Mouse (Mus musculus) hindbrain, embryonic 10.5 days (tissue): Measurements from ENCODE around the gene Spg20. TPM values are rescaled to one million over a fixed set of nuclear protein-coding genes. Genes with fewer than 3 reads are reported as not detected.

ENCODE experiments used
- DNase-seq: peaks from one replicate; pipeline ENCODE4 v3.0.0-alpha.2; 2017; ENCODE audit warnings: low spot score
- H3K27ac ChIP-seq: fragments of 300-500 bp; sonication (generic); 2 replicates; pipeline ENCODE4 v1.5.1; 2016; ENCODE audit warnings: mild to moderate bottlenecking, moderate library complexity
- H3K27me3 ChIP-seq: fragments of 300-500 bp; sonication (generic); 2 replicates; pipeline ENCODE4 v1.6.1; 2016; ENCODE audit warnings: mild to moderate bottlenecking; ENCODE audit not compliant: poor library complexity, insufficient read depth, severe bottlenecking
- H3K36me3 ChIP-seq: fragments of 300-500 bp; sonication (generic); 2 replicates; pipeline ENCODE4 v1.6.1; 2016; ENCODE audit warnings: mild to moderate bottlenecking, moderate library complexity
- H3K4me1 ChIP-seq: fragments of 300-500 bp; sonication (generic); replicated peaks from 2 replicates; pipeline ENCODE4 v1.6.1; 2016; ENCODE audit warnings: mild to moderate bottlenecking
- H3K4me3 ChIP-seq: fragments of 300-500 bp; sonication (generic); 2 replicates; pipeline ENCODE4 v1.5.1; 2016; ENCODE audit warnings: mild to moderate bottlenecking, moderate library complexity
- H3K9me3 ChIP-seq: fragments of 300-500 bp; sonication (generic); 2 replicates; pipeline ENCODE4 v1.6.1; 2016; ENCODE audit warnings: mild to moderate bottlenecking, moderate library complexity
- WGBS: fragments of 180-500 bp; shearing (Covaris S2); methylation state at CpG from one replicate; pipeline ENCODE4 v1.1.7; 2016; 5-methylcytosine and 5-hydroxymethylcytosine counted together
- polyA plus RNA-seq: library from polyadenylated mRNA; unstranded; fragments of >200 nt; fragmentation: Nextera tagmentation; extraction: Ambion mirVana; gene quantifications from 2 replicates; pipeline ENCODE4 v1.2.1, GENCODE M21; 2016

The Spg20 gene
- polyA plus RNA-seq, 1 experiment from 2014 or later = 41.5 TPM

DNA sequence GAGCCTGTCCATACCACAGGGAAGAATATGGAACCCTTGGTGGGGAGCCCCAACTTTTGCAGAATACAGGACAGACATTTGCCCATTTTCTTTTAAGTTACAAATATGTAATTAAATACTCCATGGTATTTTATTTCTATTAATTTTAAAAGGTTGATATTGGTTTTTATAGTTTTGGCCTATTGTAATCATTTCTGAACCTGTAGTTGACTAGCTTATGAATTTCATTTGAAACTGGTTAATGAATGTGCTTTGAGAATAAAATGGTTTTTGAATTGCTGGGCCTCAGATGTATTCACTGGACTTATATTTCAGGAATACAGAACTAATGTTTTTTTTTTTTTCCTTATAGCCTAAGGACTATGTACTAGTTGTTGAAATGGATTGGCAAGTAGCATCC is 25.1 kb downstream of the Spg20 start, which contains the start of gene Ccdc169:
Ccdc169 (plus strand) TSS at position 301 of the 400 bp plus-strand sequence.
- peaks cover 70% of the 10 kb centered on the region for H3K36me3 ChIP-seq
- no peak within 1 kb of the TSS for H3K4me3 ChIP-seq
- no peak for DNase-seq
- no peaks in the 10 kb centered on the region for H3K27me3 ChIP-seq
- H3K9me3 ChIP-seq = no peaks in the 10 kb centered on the region
- no peak within 1 kb of the TSS for H3K27ac ChIP-seq
- H3K4me1 ChIP-seq = no peaks in the 10 kb centered on the region

DNA sequence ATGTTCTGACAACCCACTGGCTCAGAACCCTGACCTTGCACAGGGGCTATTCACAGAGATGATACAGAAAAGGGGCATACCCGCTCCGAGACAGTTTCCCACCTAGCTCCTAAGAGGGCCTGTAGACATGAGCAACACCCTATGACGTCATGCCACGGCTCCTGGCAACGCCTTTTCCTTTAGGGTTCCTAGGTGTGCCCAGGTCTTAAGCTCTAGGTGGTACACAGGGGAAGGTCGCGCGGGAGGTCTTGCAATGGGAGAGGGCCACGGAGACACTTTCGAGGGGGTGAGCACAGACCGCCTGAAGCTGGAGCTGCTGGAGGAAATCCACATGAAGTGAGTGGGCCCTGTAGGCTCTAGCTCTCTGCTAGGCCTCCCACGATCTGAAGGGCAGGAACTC is 27.9 kb downstream of the Spg20 start:
- no peak overlapping the region for H3K27ac ChIP-seq
- WGBS = 94% methylated on average over 12 of the region's 12 CpGs
- H3K27me3 ChIP-seq = no peaks in the 10 kb centered on the region
- H3K4me3 ChIP-seq = no peak overlapping the region
- no peaks in the 10 kb centered on the region for H3K9me3 ChIP-seq
- H3K36me3 ChIP-seq = peaks cover 42% of the 10 kb centered on the region
- H3K4me1 ChIP-seq = no peaks in the 10 kb centered on the region
- DNase-seq = no peak

- no peak for DNase-seq
- no peaks in the 10 kb centered on the region for H3K27me3 ChIP-seq
- no peaks in the 10 kb centered on the region for H3K9me3 ChIP-seq
- H3K4me1 ChIP-seq = no peaks in the 10 kb centered on the region
- no peak overlapping the region for H3K27ac ChIP-seq
- 33% methylated on average over 2 of the region's 2 CpGs for WGBS
- H3K36me3 ChIP-seq = peaks cover 27% of the 10 kb centered on the region
- H3K4me3 ChIP-seq = no peak overlapping the region
These were observed 29.5 kb downstream of the Spg20 start for GRCm38 (mm10) chr3:55141401-55141800.

DNA sequence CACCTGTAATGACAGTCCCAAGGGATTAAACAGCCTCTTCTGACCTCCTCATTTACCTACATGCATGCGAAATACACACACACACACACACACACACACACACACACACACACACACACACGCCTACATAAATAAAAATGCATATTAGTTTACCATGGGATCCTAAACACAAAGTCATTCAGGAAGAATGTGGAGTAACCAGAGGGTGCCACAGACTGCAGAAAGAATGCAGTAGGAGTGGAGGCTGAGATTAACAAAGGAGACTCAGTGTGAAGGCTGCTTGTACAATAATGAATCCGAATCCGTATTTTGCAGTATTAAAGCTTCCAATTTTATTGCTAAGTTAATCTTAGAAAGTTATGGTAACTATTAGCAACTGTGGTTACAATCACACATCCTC is 33.0 kb downstream of the Spg20 start:
- DNase-seq = no peak
- Histone ChIP-seq H3K36me3 (no peaks in the 10 kb centered on the region), H3K9me3 (no peaks in the 10 kb centered on the region), H3K4me1 (peaks cover 8% of the 10 kb centered on the region), H3K4me3 (no peak overlapping the region), H3K27ac (no peak overlapping the region), H3K27me3 (no peaks in the 10 kb centered on the region)
- 84% methylated on average over 4 of the region's 4 CpGs for WGBS

DNA sequence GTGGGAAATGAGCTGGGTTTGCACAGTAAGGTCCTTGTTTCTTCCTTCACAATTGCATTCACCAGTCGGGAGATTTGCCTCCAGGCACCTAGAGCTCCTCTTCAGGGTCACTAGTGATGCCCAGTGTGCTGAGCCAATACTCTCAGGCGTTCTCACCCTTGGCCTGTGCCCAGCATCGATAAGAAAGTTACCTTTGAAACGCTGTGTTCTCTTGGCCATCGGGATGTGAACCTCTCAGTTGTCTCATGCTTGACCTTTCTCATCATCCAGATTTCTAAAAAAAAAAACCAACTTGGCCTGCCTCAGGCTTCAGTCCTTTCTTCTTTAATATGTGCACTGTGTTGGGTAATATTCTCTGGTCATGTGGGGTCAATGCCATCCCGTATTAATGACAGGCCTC is 34.5 kb downstream of the Spg20 start:
- no peak overlapping the region for H3K4me3 ChIP-seq
- 81% methylated on average over 6 of the region's 6 CpGs for WGBS

GRCm38 (mm10) chr3:55147156-55147555 is 35.2 kb downstream of the Spg20 start:
- H3K4me1 ChIP-seq = peaks cover 8% of the 10 kb centered on the region
- no peaks in the 10 kb centered on the region for H3K9me3 ChIP-seq
- 84% methylated on average over 2 of the region's 2 CpGs for WGBS
- no peak overlapping the region for H3K27ac ChIP-seq
- no peak overlapping the region for H3K4me3 ChIP-seq
- H3K36me3 ChIP-seq = no peaks in the 10 kb centered on the region
- no peaks in the 10 kb centered on the region for H3K27me3 ChIP-seq
- DNase-seq = no peak

More for the DNA sequence above, 34.5 kb downstream of the Spg20 start:
- Histone ChIP-seq H3K27ac (no peak overlapping the region), H3K9me3 (no peaks in the 10 kb centered on the region), H3K36me3 (no peaks in the 10 kb centered on the region), H3K27me3 (no peaks in the 10 kb centered on the region), H3K4me1 (peaks cover 8% of the 10 kb centered on the region)
- no peak for DNase-seq

- no peaks in the 10 kb centered on the region for H3K27me3 ChIP-seq
- H3K36me3 ChIP-seq = no peaks in the 10 kb centered on the region
- no peak overlapping the region for H3K4me3 ChIP-seq
- no peak overlapping the region for H3K27ac ChIP-seq
- peak; percentile 19 for DNase-seq
- H3K4me1 ChIP-seq = peaks cover 8% of the 10 kb centered on the region
- 23% methylated on average over 3 of the region's 3 CpGs for WGBS
- H3K9me3 ChIP-seq = no peaks in the 10 kb centered on the region
These were observed 36.2 kb downstream of the Spg20 start for GRCm38 (mm10) chr3:55148091-55148490.

GRCm38 (mm10) chr3:55151656-55152433 is 39.9 kb downstream of the Spg20 start:
- Histone ChIP-seq H3K9me3 (no peaks in the 10 kb centered on the region), H3K27ac (no peak overlapping the region), H3K4me1 (peaks cover 8% of the 10 kb centered on the region), H3K4me3 (no peak overlapping the region), H3K36me3 (no peaks in the 10 kb centered on the region), H3K27me3 (no peaks in the 10 kb centered on the region)
- peak; percentile 53 for DNase-seq
- 50% methylated on average over 7 of the region's 7 CpGs for WGBS

DNA sequence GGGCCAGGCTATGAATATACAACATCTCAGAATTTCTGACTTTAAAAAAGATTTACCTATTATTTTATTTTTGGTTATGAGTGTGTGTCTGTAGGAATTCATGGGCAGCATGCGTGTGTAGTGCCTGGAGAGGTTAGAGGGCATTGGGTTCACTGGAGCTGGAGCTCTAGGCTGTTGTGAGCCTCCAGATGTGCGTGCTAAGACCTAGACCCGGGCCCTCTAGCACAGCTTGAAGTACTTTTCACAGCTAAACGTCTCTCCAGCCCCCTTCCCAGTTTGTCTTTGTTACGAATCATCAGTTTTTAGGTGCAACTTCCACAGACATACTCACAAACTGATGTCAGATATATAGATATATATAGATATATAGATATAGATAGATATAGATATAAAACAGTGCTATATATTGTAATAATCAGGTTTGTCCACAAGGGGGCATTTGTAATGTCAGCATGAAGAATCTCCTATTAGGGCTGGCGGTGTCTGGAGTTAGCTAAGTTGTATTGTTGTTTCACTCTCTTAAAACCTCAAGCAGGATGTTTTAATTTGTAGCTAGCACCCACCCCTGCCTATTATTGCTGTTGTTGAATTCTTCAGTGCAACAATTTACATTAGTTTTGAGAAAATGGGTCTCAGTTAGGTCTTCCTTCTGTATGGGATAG is 40.9 kb downstream of the Spg20 start:
- H3K4me3 ChIP-seq = no peak overlapping the region
- H3K27me3 ChIP-seq = no peaks in the 10 kb centered on the region
- DNase-seq = no peak
- WGBS = 66% methylated on average over 6 of the region's 6 CpGs
- H3K9me3 ChIP-seq = no peaks in the 10 kb centered on the region
- no peaks in the 10 kb centered on the region for H3K36me3 ChIP-seq
- H3K4me1 ChIP-seq = peaks cover 13% of the 10 kb centered on the region
- no peak overlapping the region for H3K27ac ChIP-seq

DNA sequence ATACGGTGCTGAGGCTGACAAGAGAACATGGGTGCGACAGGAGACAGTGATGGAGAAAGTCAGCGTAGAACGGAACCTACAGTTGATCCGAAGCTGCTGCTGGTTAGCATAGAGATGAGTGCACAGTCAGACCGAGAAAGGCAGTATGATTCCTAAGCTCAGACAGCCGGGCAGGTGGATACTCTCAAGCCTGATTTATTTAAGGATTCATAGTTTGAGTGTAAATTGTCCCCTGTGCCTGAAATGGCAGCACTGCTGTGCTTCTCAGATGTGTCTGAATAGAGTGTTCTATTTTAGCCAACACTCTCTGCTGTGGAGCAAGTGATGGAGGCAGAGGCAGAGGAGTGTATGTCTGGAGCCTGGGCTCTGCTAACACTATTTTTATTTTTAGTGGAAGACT is 42.3 kb downstream of the Spg20 start:
- no peak for DNase-seq
- WGBS = 92% methylated on average over 7 of the region's 7 CpGs
- Histone ChIP-seq H3K27me3 (no peaks in the 10 kb centered on the region), H3K36me3 (no peaks in the 10 kb centered on the region), H3K9me3 (no peaks in the 10 kb centered on the region), H3K27ac (no peak overlapping the region), H3K4me3 (no peak overlapping the region), H3K4me1 (peaks cover 5% of the 10 kb centered on the region; the same call in 1 of the 2 replicates)

DNA sequence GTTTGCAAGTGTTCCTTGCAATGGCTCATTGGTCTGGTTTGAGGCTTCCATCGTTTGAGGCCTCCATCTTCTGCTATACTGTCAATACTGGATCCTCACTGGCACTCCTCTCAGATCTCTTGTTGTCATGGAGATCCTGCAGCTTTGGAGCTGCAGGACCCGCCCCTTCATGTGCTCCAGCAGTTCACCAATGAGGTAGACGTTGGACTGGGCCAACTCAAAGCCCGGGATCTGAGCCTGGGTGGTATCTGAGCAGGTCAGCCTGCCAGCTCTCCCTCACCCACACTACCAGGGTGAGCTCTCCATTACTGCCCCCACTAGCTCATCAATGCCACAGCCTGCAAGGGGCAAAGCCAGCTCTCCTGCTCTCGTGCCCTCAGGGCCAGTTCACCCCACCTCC is 45.5 kb downstream of the Spg20 start:
- no peak overlapping the region for H3K4me3 ChIP-seq
- peaks cover 13% of the 10 kb centered on the region for H3K4me1 ChIP-seq
- H3K27ac ChIP-seq = no peak overlapping the region
- H3K27me3 ChIP-seq = no peaks in the 10 kb centered on the region
- no peak for DNase-seq
- H3K36me3 ChIP-seq = no peaks in the 10 kb centered on the region
- no peaks in the 10 kb centered on the region for H3K9me3 ChIP-seq
- 74% methylated on average over 5 of the region's 5 CpGs for WGBS

DNA sequence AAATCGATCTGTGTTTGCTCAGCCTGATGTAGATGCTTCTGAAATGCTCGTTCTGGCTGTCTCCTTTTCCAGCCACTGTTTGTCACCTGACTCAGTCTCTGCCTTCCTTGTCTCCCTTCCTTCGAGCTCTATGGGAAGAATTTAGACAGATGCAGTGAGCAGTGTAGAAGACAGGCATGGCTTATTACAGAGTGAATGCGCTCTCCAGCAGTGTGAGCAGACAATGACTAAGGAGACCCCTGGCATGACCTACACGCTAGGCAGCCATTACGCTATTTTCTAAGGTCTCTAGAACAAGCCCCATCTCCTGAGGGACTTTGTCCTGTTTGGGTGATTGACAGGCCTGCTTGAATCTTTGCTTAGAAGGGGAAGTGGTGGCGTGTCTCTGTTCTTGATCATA is 49.2 kb downstream of the Spg20 start:
- 40% methylated on average over 7 of the region's 7 CpGs for WGBS
- Histone ChIP-seq H3K27ac (no peak overlapping the region), H3K27me3 (peaks cover 12% of the 10 kb centered on the region; the same call in 1 of the 2 replicates), H3K4me3 (no peak overlapping the region), H3K4me1 (peaks cover 13% of the 10 kb centered on the region), H3K36me3 (no peaks in the 10 kb centered on the region), H3K9me3 (no peaks in the 10 kb centered on the region)
- peak; percentile 30 for DNase-seq

GRCm38 (mm10) chr3:55163510-55163909 is 51.6 kb downstream of the Spg20 start:
- no peak overlapping the region for H3K27ac ChIP-seq
- peaks cover 8% of the 10 kb centered on the region for H3K4me1 ChIP-seq
- H3K36me3 ChIP-seq = no peaks in the 10 kb centered on the region
- H3K27me3 ChIP-seq = peaks cover 16% of the 10 kb centered on the region; the same call in 1 of the 2 replicates
- 84% methylated on average over 4 of the region's 4 CpGs for WGBS
- DNase-seq = no peak
- H3K4me3 ChIP-seq = no peak overlapping the region
- H3K9me3 ChIP-seq = no peaks in the 10 kb centered on the region
